Mouse (Mus musculus) liver, embryonic 11.5 days (tissue): ENCODE data around the gene Nrbp1. TPM values are rescaled to one million over a fixed set of nuclear protein-coding genes. Genes with fewer than 3 reads are reported as not detected.
A peak's percentile ranks its signal among the peaks of the same experiment; 100 is the strongest.

Experiments used
- ATAC-seq: fragments of 200-750 bp; cut with Nextera tagmentation; replicated peaks from 2 replicates; pipeline ENCODE4 v1.8.0; 2017; ENCODE audit warnings: moderate number of reproducible peaks, mild to moderate bottlenecking, moderate TSS enrichment, moderate library complexity; ENCODE audit not compliant: low FRiP score
- DNase-seq: peaks from one replicate; pipeline ENCODE4 v3.0.0-alpha.2; 2017; ENCODE audit warnings: low spot score
- H3K27ac ChIP-seq: fragments of 300-500 bp; sonication (generic); 2 replicates; pipeline ENCODE4 v1.5.1; 2014; ENCODE audit warnings: mild to moderate bottlenecking, low read depth, low read length, control low read depth
- H3K27me3 ChIP-seq: fragments of 300-500 bp; sonication (generic); replicated peaks from 2 replicates; pipeline ENCODE4 v1.6.1; 2014; ENCODE audit warnings: low read length, mixed read lengths; ENCODE audit not compliant: control insufficient read depth, insufficient read depth
- H3K36me3 ChIP-seq: fragments of 300-500 bp; sonication (generic); 2 replicates; pipeline ENCODE4 v1.6.1; 2014; ENCODE audit warnings: mild to moderate bottlenecking, low read length, moderate library complexity, mixed read lengths; ENCODE audit not compliant: control insufficient read depth, insufficient read depth
- H3K4me1 ChIP-seq: fragments of 300-500 bp; sonication (generic); replicated peaks from 2 replicates; pipeline ENCODE4 v1.6.1; 2014; ENCODE audit warnings: low read length, mixed read lengths; ENCODE audit not compliant: control insufficient read depth, insufficient read depth
- H3K4me2 ChIP-seq: fragments of 300-500 bp; sonication (generic); 2 replicates; pipeline ENCODE4 v1.6.1; 2014; ENCODE audit warnings: mild to moderate bottlenecking, control low read depth, moderate library complexity
- H3K4me3 ChIP-seq: fragments of 300-500 bp; sonication (generic); 2 replicates; pipeline ENCODE4 v1.5.1; 2014; ENCODE audit warnings: low read depth, low read length, control low read depth
- H3K9ac ChIP-seq: fragments of 300-500 bp; sonication (generic); 2 replicates; pipeline ENCODE4 v1.6.1; 2014; ENCODE audit warnings: low read depth, low read length, control low read depth
- H3K9me3 ChIP-seq: fragments of 300-500 bp; sonication (generic); 2 replicates; pipeline ENCODE4 v1.6.1; 2016; ENCODE audit warnings: low read length, inconsistent platforms, mixed read lengths; ENCODE audit not compliant: control insufficient read depth
- WGBS: fragments of 180-500 bp; shearing (Covaris S2); extraction: QIAGEN DNeasy Blood & Tissue Kit; methylation state at CpG from one replicate; pipeline ENCODE4 v1.1.7; 2014; 5-methylcytosine and 5-hydroxymethylcytosine counted together
- polyA plus RNA-seq: library from polyadenylated mRNA; unstranded; fragments of >200 nt; fragmentation: Nextera tagmentation; extraction: Ambion mirVana; gene quantifications from 2 replicates; pipeline ENCODE4 v1.2.1, GENCODE M21; 2014

Gene Nrbp1
- polyA plus RNA-seq, 1 experiment from 2014 or later, result 95.6 TPM

GRCm38 (mm10) chr5:31267686-31268085, 27.0 kb downstream of the Nrbp1 start:
- H3K4me3 ChIP-seq, result no peak overlapping the region
- H3K9ac ChIP-seq, result no peak overlapping the region
- ATAC-seq, result no peak
- 72% methylated on average over 6 of the region's 6 CpGs for WGBS
- H3K27ac ChIP-seq, result no peak overlapping the region
- no peak for DNase-seq
- no peaks in the 10 kb centered on the region for H3K27me3 ChIP-seq
- no peaks in the 10 kb centered on the region for H3K9me3 ChIP-seq
- H3K4me1 ChIP-seq, result no peaks in the 10 kb centered on the region
- no peak overlapping the region for H3K4me2 ChIP-seq
- peaks cover 9% of the 10 kb centered on the region for H3K36me3 ChIP-seq

- H3K9me3 ChIP-seq, result no peaks in the 10 kb centered on the region
- no peaks in the 10 kb centered on the region for H3K27me3 ChIP-seq
- H3K36me3 ChIP-seq, result peaks cover 4% of the 10 kb centered on the region
- ATAC-seq (no peak), DNase-seq (no peak)
- WGBS, result 85% methylated on average over 6 of the region's 6 CpGs
- H3K4me1 ChIP-seq, result no peaks in the 10 kb centered on the region
- H3K27ac ChIP-seq, result no peak overlapping the region
- H3K4me3 ChIP-seq, result no peak overlapping the region
- no peak overlapping the region for H3K9ac ChIP-seq
- no peak overlapping the region for H3K4me2 ChIP-seq
Observed at GRCm38 (mm10) chr5:31273018-31273417, 32.4 kb downstream of the Nrbp1 start.

GRCm38 (mm10) chr5:31279245-31279988, 38.8 kb downstream of the Nrbp1 start:
- Histone ChIP-seq H3K9ac (no peak overlapping the region), H3K9me3 (no peaks in the 10 kb centered on the region), H3K27me3 (no peaks in the 10 kb centered on the region), H3K4me1 (no peaks in the 10 kb centered on the region), H3K27ac (no peak overlapping the region), H3K4me2 (no peak overlapping the region), H3K36me3 (peaks cover 2% of the 10 kb centered on the region; the same call in 1 of the 2 replicates), H3K4me3 (no peak overlapping the region)
- 79% methylated on average over 20 of the region's 20 CpGs for WGBS
- no peak for ATAC-seq
- DNase-seq, result no peak

GRCm38 (mm10) chr5:31288225-31288624, 47.6 kb downstream of the Nrbp1 start:
- Histone ChIP-seq H3K9me3 (no peaks in the 10 kb centered on the region), H3K4me3 (no peak overlapping the region), H3K36me3 (no peaks in the 10 kb centered on the region), H3K27ac (no peak overlapping the region), H3K27me3 (no peaks in the 10 kb centered on the region), H3K9ac (no peak overlapping the region), H3K4me1 (peaks cover 10% of the 10 kb centered on the region; the same call in 1 of the 2 replicates), H3K4me2 (no peak overlapping the region)
- ATAC-seq (no peak), DNase-seq (no peak)
- WGBS, result 38% methylated on average over 4 of the region's 4 CpGs

- DNase-seq (no peak), ATAC-seq (no peak)
- no peak overlapping the region for H3K4me2 ChIP-seq
- no peaks in the 10 kb centered on the region for H3K9me3 ChIP-seq
- H3K36me3 ChIP-seq, result no peaks in the 10 kb centered on the region; the same call in 1 of the 2 replicates
- WGBS, result 69% methylated on average over 3 of the region's 3 CpGs
- no peak overlapping the region for H3K9ac ChIP-seq
- peaks cover 10% of the 10 kb centered on the region; the same call in 1 of the 2 replicates for H3K4me1 ChIP-seq
- no peaks in the 10 kb centered on the region for H3K27me3 ChIP-seq
- no peak overlapping the region for H3K4me3 ChIP-seq
- no peak overlapping the region for H3K27ac ChIP-seq
Observed at GRCm38 (mm10) chr5:31288655-31289054, 48.0 kb downstream of the Nrbp1 start.

GRCm38 (mm10) chr5:31289626-31290230, 49.1 kb downstream of the Nrbp1 start:
- Histone ChIP-seq H3K36me3 (no peaks in the 10 kb centered on the region; the same call in 1 of the 2 replicates), H3K9ac (no peak overlapping the region; the same call in 1 of the 2 replicates), H3K4me3 (no peak overlapping the region), H3K9me3 (no peaks in the 10 kb centered on the region), H3K27ac (no peak overlapping the region), H3K4me1 (peaks cover 13% of the 10 kb centered on the region; the same call in 1 of the 2 replicates), H3K4me2 (peak overlapping the region; percentile 84), H3K27me3 (no peaks in the 10 kb centered on the region)
- ATAC-seq (no peak), DNase-seq (no peak)
- WGBS, result 61% methylated on average over 3 of the region's 3 CpGs

GRCm38 (mm10) chr5:31290521-31291360, 50.1 kb downstream of the Nrbp1 start, which contains the start of gene Ift172:
TSS of gene Ift172 (minus strand) at chr5:31291116.
- ATAC-seq (peak; percentile 95), DNase-seq (peak; percentile 88)
- Histone ChIP-seq H3K4me2 (peak within 1 kb of the TSS; percentile 84), H3K4me3 (peak within 1 kb of the TSS; percentile 60), H3K4me1 (peaks cover 20% of the 10 kb centered on the region), H3K9me3 (no peaks in the 10 kb centered on the region), H3K27ac (peak within 1 kb of the TSS; percentile 40; the same call in 1 of the 2 replicates), H3K9ac (peak within 1 kb of the TSS; percentile 55), H3K36me3 (no peaks in the 10 kb centered on the region; the same call in 1 of the 2 replicates), H3K27me3 (no peaks in the 10 kb centered on the region)
- WGBS, result 3% methylated on average over 45 of the region's 45 CpGs

GRCm38 (mm10) chr5:31291361-31291688, 50.7 kb downstream of the Nrbp1 start:
- H3K4me2 ChIP-seq, result peak overlapping the region; percentile 84
- WGBS, result 6% methylated on average over 9 of the region's 9 CpGs
- no peaks in the 10 kb centered on the region for H3K27me3 ChIP-seq
- no peaks in the 10 kb centered on the region; the same call in 1 of the 2 replicates for H3K36me3 ChIP-seq
- H3K4me3 ChIP-seq, result peak overlapping the region; percentile 60
- peak; percentile 50; the same call in 1 of the 2 replicates for ATAC-seq
- H3K9me3 ChIP-seq, result no peaks in the 10 kb centered on the region
- DNase-seq, result no peak
- H3K4me1 ChIP-seq, result peaks cover 20% of the 10 kb centered on the region
- H3K27ac ChIP-seq, result peak overlapping the region; percentile 40; the same call in 1 of the 2 replicates
- peak overlapping the region; percentile 52 for H3K9ac ChIP-seq
